22 mouse cellular contexts compared by ENCODE assay signal in genomic region chr19:30162808-30163207, GRCm38 (mm10). TPM values are rescaled to one million over a fixed set of nuclear protein-coding genes. Genes with fewer than 3 reads are reported as not detected.
DNase-seq lines count a peak whose midpoint lies in the region; ATAC-seq and TF ChIP-seq lines count a peak whose summit lies in the region.
"Had no signal": no experiment of that assay in that cellular context is flagged by ENCODE, and none has a peak within 500 bp of the region (broad histone marks: within the 10 kb centered on the region; RNA-seq: fewer than 3 reads in every experiment).

No protein-coding gene starts in this region.

- no peak overlapping the region for H3K4me2 ChIP-seq in kidney, embryonic 15.5 days
- no peak overlapping the region for H3K4me2 ChIP-seq in kidney, embryonic 14.5 days (replicated peaks; ENCODE audit: low read depth, low read length)
- H3K4me2 ChIP-seq: embryonic facial prominence, embryonic 15.5 days; forebrain, embryonic 15.5 days; heart, embryonic 12.5 days; hindbrain, embryonic 15.5 days had no signal

- peak; percentile 84 for DNase-seq in kidney, adult 11 months
- DNase-seq in kidney, adult 9 months, result peak; percentile 90
- peak; percentile 13 for DNase-seq in brain, embryonic 14.5 days (ENCODE audit: low read depth)
- DNase-seq in kidney, postnatal 25 days, result peak; percentile 24 to 86
- DNase-seq in cerebellum, adult 11 months, result no peak
- DNase-seq in thymus, adult 2 months, result no peak
- DNase-seq: adrenal gland, postnatal 14 days; cerebellum, adult 8-10 months; cerebellum, postnatal 14 days; embryo, embryonic 11 days; gastrocnemius, postnatal 14 days; heart, postnatal 36 days had no signal

- H3K4me1 ChIP-seq in kidney, embryonic 15.5 days, result no peaks in the 10 kb centered on the region
- H3K4me1 ChIP-seq in kidney, embryonic 14.5 days (ENCODE audit: control insufficient read depth, insufficient read depth, low read length), result no peaks in the 10 kb centered on the region
- H3K4me1 ChIP-seq in thymus, adult 2 months (replicated peaks; ENCODE audit: control insufficient read depth, insufficient read depth, low read length), result no peaks in the 10 kb centered on the region
- H3K4me1 ChIP-seq: embryonic facial prominence, embryonic 15.5 days; heart, embryonic 12.5 days had no signal

- no peaks in the 10 kb centered on the region for H3K36me3 ChIP-seq in kidney, embryonic 15.5 days
- H3K36me3 ChIP-seq in kidney, embryonic 14.5 days (ENCODE audit: control insufficient read depth, insufficient read depth, low read length), result no peaks in the 10 kb centered on the region
- H3K36me3 ChIP-seq in thymus, adult 2 months (ENCODE audit: control insufficient read depth, insufficient read depth, low read length), result no peaks in the 10 kb centered on the region
- H3K36me3 ChIP-seq: embryonic facial prominence, embryonic 15.5 days; forebrain, embryonic 15.5 days; heart, embryonic 12.5 days; hindbrain, embryonic 15.5 days had no signal

- no peak overlapping the region for H3K9ac ChIP-seq in kidney, embryonic 15.5 days
- H3K9ac ChIP-seq in kidney, embryonic 14.5 days (ENCODE audit: low read depth, low read length), result no peak overlapping the region
- H3K9ac ChIP-seq: embryonic facial prominence, embryonic 15.5 days; forebrain, embryonic 15.5 days; heart, embryonic 12.5 days; hindbrain, embryonic 15.5 days had no signal

- no peak for TF ChIP-seq POLR2A in brain, embryonic 14.5 days (IDR thresholded peaks at IDR 0.05; ENCODE audit: borderline replicate concordance, extremely low read depth, insufficient read depth, insufficient read length, poor library complexity, severe bottlenecking)
- TF ChIP-seq POLR2A in thymus, adult 2 months (IDR thresholded peaks at IDR 0.05; ENCODE audit: control insufficient read depth, extremely low read depth, insufficient read depth, low read length, poor library complexity), result no peak

- ATAC-seq in kidney, embryonic 15.5 days (replicated peaks; ENCODE audit: low FRiP score), result no peak
- no peak for ATAC-seq in kidney, embryonic 14.5 days (ENCODE audit: low FRiP score, low TSS enrichment)
- ATAC-seq: activated CD4-positive, CD25-positive, alpha-beta regulatory T cell, adult 4 months; forebrain, embryonic 15.5 days; Patski had no signal

- TF ChIP-seq CTCF in brain, embryonic 14.5 days (IDR thresholded peaks at IDR 0.05; ENCODE audit: borderline replicate concordance, extremely low read depth, insufficient read depth, insufficient read length), result no peak
- TF ChIP-seq CTCF in thymus, adult 2 months (IDR thresholded peaks at IDR 0.05; ENCODE audit: borderline replicate concordance, control insufficient read depth, extremely low read depth, insufficient read depth, low read length, poor library complexity), result no peak

- H3K27me3 ChIP-seq in kidney, embryonic 15.5 days, result no peaks in the 10 kb centered on the region
- H3K27me3 ChIP-seq in kidney, embryonic 14.5 days (ENCODE audit: control insufficient read depth, insufficient read depth, low read length), result no peaks in the 10 kb centered on the region
- H3K27me3 ChIP-seq in thymus, adult 2 months (ENCODE audit: control insufficient read depth, insufficient read depth, low read length), result no peaks in the 10 kb centered on the region
- H3K27me3 ChIP-seq: CH12.LX; embryonic facial prominence, embryonic 15.5 days; forebrain, embryonic 15.5 days; heart, embryonic 12.5 days; hindbrain, embryonic 15.5 days had no signal

- no peak overlapping the region for H3K27ac ChIP-seq in kidney, embryonic 15.5 days
- no peak overlapping the region for H3K27ac ChIP-seq in kidney, embryonic 14.5 days (ENCODE audit: low read depth, low read length)
- H3K27ac ChIP-seq in thymus, adult 2 months (ENCODE audit: control insufficient read depth, insufficient read depth, low read length), result no peak overlapping the region
- H3K27ac ChIP-seq: embryonic facial prominence, embryonic 15.5 days; forebrain, embryonic 15.5 days; hindbrain, embryonic 15.5 days had no signal

- no peaks in the 10 kb centered on the region for H3K9me3 ChIP-seq in kidney, embryonic 15.5 days (replicated peaks)
- H3K9me3 ChIP-seq in kidney, embryonic 14.5 days (ENCODE audit: control insufficient read depth, low read length), result no peaks in the 10 kb centered on the region
- H3K9me3 ChIP-seq: embryonic facial prominence, embryonic 15.5 days; forebrain, embryonic 15.5 days; heart, embryonic 12.5 days; hindbrain, embryonic 15.5 days had no signal

- H3K4me3 ChIP-seq in kidney, embryonic 15.5 days (replicated peaks), result no peak overlapping the region
- H3K4me3 ChIP-seq in kidney, embryonic 14.5 days (ENCODE audit: low read length), result no peak overlapping the region
- H3K4me3 ChIP-seq in thymus, adult 2 months (ENCODE audit: control insufficient read depth, insufficient read depth, low read length), result no peak overlapping the region
- H3K4me3 ChIP-seq: embryonic facial prominence, embryonic 15.5 days; erythroblast, embryonic 14.5 days; forebrain, embryonic 15.5 days; heart, embryonic 12.5 days; hindbrain, embryonic 15.5 days had no signal

- 73% methylated on average over 5 of the region's 5 CpGs for WGBS in kidney, embryonic 15.5 days
- WGBS in kidney, embryonic 14.5 days, result 81% methylated on average over 5 of the region's 5 CpGs
- WGBS in thymus, adult 2 months, result 90% methylated on average over 5 of the region's 5 CpGs

RNA-seq across cellular contexts. Expression of gene Gldc, which starts 12.4 kb away (rescaled TPM):
- polyA plus RNA-seq in kidney, embryonic 15.5 days (2015; fragmentation: Nextera tagmentation; extraction: Ambion mirVana), result 11.0 and 11.4 TPM in 2 replicates
- polyA plus RNA-seq in kidney, embryonic 14.5 days (2014; fragmentation: Nextera tagmentation; extraction: Ambion mirVana), result 7.6 and 15.4 TPM in 2 replicates
- 13.7 and 18.0 TPM in 2 replicates for polyA plus RNA-seq in brain, embryonic 14.5 days (2012; rRNA removed)
- polyA plus RNA-seq in thymus, adult 2 months (2012; rRNA removed), result 0.13 and 0.31 TPM in 2 replicates

Comparison
In these comparisons a context has a peak if more than half of its experiments do, and no peak if none do; other contexts are left out.
1. DNase-seq: peak in kidney, adult 11 months (single experiment), kidney, adult 9 months (single experiment), brain, embryonic 14.5 days (single experiment) and kidney, postnatal 25 days (2 of 2); none in cerebellum, adult 11 months (single experiment) and thymus, adult 2 months (single experiment).